Mouse (Mus musculus): Measurements from ENCODE around the gene Dgkd.

DNA sequence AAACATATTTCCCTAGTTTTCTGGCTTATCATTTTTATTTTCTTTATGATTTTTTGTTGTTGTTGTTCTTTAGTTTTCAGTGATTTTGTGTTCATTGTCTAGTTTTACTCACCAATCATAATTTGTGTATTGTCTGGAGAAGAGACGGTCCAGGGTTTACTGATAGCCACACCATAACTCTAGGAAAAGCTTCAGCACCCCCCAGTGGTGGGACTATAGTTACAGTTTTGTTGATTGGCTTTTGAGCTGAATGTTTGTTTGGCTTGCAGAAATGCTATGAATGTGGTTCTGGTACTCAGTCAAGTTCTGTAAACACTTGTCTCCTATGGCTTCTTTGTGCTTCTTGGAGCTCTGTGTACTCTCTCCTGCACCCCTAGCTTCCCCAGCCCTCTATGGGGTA, 69.6 kb downstream of the Dgkd start:
- TF ChIP-seq GATA1 (IDR thresholded peaks at IDR 0.05; ENCODE audit: low read length) (no peak), TAL1 (IDR thresholded peaks at IDR 0.05; ENCODE audit: low read length) (no peak)

Data from erythroblast, embryonic 14.5 days (primary cell).